Mouse (Mus musculus) kidney, postnatal 0 days (tissue): Measurements from ENCODE around the gene Zan. TPM values are rescaled to one million over a fixed set of nuclear protein-coding genes. Genes with fewer than 3 reads are reported as not detected.

ENCODE experiments used
- ATAC-seq: fragments of 200-750 bp; cut with Nextera tagmentation; replicated peaks from 2 replicates; pipeline ENCODE4 v1.8.0; 2017; ENCODE audit warnings: low read depth, moderate number of reproducible peaks, moderate TSS enrichment, moderate library complexity; ENCODE audit not compliant: low FRiP score
- DNase-seq: peaks from one replicate; pipeline ENCODE4 v3.0.0-alpha.2; 2016; ENCODE audit warnings: low spot score
- H3K27ac ChIP-seq: fragments of 300-500 bp; sonication (generic); 2 replicates; pipeline ENCODE4 v1.5.1; 2014; ENCODE audit warnings: mild to moderate bottlenecking
- H3K27me3 ChIP-seq: fragments of 300-500 bp; sonication (generic); 2 replicates; pipeline ENCODE4 v1.6.1; 2014; ENCODE audit warnings: low read length, mixed read lengths; ENCODE audit not compliant: insufficient read depth
- H3K36me3 ChIP-seq: fragments of 300-500 bp; sonication (generic); 2 replicates; pipeline ENCODE4 v1.6.1; 2014; ENCODE audit warnings: low read length, mixed read lengths; ENCODE audit not compliant: insufficient read depth
- H3K4me1 ChIP-seq: fragments of 300-500 bp; sonication (generic); replicated peaks from 2 replicates; pipeline ENCODE4 v1.6.1; 2014; ENCODE audit warnings: antibody characterized with exemption, low read length, mixed read lengths; ENCODE audit not compliant: insufficient read depth
- H3K4me2 ChIP-seq: fragments of 300-500 bp; sonication (generic); 2 replicates; pipeline ENCODE4 v1.6.1; 2014; ENCODE audit warnings: mild to moderate bottlenecking, low read length, moderate library complexity, mixed read lengths
- H3K4me3 ChIP-seq: fragments of 300-500 bp; sonication (generic); replicated peaks from 2 replicates; pipeline ENCODE4 v1.5.1; 2014; ENCODE audit warnings: low read depth, low read length
- H3K9ac ChIP-seq: fragments of 300-500 bp; sonication (generic); 2 replicates; pipeline ENCODE4 v1.6.1; 2014; ENCODE audit warnings: low read depth, low read length
- H3K9me3 ChIP-seq: fragments of 300-500 bp; sonication (generic); replicated peaks from 2 replicates; pipeline ENCODE4 v1.6.1; 2016; ENCODE audit warnings: low read length, inconsistent platforms, mixed read lengths
- CTCF ChIP-seq: IDR thresholded peaks from 2 replicates; pipeline ENCODE4 v1.5.1; 2016; ENCODE audit warnings: antibody characterized with exemption, low read depth, mild to moderate bottlenecking, moderate library complexity
- WGBS: fragments of 180-500 bp; shearing (Covaris S2); extraction: QIAGEN DNeasy Blood & Tissue Kit; methylation state at CpG from one replicate; pipeline ENCODE4 v1.1.7; 2014; 5-methylcytosine and 5-hydroxymethylcytosine counted together
- polyA plus RNA-seq: library from polyadenylated mRNA; unstranded; fragments of >200 nt; fragmentation: Nextera tagmentation; extraction: Ambion mirVana; gene quantifications from 2 replicates; pipeline ENCODE4 v1.2.1, GENCODE M21; 2015

Gene Zan
- 0.16 and 0.23 TPM in 2 replicates for polyA plus RNA-seq

DNA sequence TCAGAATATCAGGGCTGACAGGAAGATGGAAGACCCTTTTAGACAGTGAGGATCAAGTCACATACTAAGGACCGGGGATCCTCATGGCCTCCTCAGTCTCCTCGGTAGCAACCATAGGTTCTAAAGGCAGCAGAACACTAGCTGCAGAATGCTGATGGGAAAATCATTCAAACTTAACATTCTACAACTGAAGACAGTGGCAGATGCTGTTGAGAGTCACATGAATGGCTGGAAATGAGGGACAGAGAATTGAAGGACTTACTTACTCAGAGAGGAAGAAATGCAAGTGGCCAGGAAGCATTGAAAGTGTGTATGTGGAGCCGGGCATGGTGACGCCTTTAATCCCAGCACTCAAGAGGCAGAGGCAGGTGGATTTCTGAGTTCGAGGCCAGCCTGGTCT is at the start of gene Zan:
TSS of gene Zan (minus strand) at position 101 of the 400 bp plus-strand sequence.
- Histone ChIP-seq H3K27me3 (no peaks in the 10 kb centered on the region), H3K9me3 (no peaks in the 10 kb centered on the region), H3K4me1 (0 out of 2 replicates have a peak, but pooled peaks cover 2% of the 10 kb centered on the region), H3K9ac (no peak within 1 kb of the TSS), H3K36me3 (no peaks in the 10 kb centered on the region), H3K4me3 (no peak within 1 kb of the TSS), H3K4me2 (no peak within 1 kb of the TSS), H3K27ac (no peak within 1 kb of the TSS)
- no peak for DNase-seq
- no peak for ATAC-seq
- WGBS = 80% methylated on average over 5 of the region's 5 CpGs
- no peak for TF ChIP-seq CTCF

DNA sequence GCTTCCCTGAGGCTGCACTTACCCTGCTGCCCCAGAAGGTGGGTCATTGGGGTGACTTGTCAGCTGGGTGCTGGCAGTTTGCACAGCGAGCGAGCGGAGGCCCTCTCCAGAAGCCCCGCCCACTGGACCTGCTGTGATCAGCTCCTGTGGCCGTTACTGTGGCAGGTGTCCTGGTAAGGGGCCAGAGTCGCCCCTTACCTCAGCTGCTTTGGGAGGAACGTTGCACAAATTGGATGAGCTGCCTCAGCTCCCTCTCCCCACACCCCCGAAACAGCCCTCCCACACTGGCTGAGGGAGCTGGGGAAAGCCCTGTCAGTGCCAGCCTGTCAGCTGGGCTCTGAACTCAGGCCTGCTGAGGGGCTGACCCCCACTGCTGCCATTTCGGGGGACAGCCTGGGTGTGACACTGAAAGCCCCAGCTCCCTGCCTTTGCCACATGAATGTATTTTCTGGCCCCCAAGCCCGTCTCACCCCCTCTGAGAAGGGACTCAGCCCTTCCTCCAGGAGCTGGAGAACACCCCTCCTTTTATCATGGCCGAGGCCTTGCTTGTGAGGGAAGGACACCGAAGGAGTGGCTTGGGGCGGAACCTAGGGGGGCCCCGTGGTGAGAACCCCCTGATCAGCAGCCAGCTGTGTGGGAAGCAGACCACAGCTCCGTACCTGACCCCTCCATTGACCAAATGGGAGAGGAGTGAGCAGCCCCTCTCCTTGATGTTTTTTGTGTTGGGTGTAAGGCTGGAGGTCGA is 49.5 kb upstream of the Zan start:
- peaks cover 62% of the 10 kb centered on the region for H3K36me3 ChIP-seq
- peak; percentile 41 for DNase-seq
- H3K27me3 ChIP-seq = no peaks in the 10 kb centered on the region
- peaks cover 7% of the 10 kb centered on the region; the same call in 1 of the 2 replicates for H3K4me1 ChIP-seq
- 0 out of 2 replicates have a peak overlapping the region, but pooled peaks have one; percentile 9 for H3K9ac ChIP-seq
- H3K4me3 ChIP-seq = no peak overlapping the region
- no peaks in the 10 kb centered on the region for H3K9me3 ChIP-seq
- no peak overlapping the region for H3K4me2 ChIP-seq
- H3K27ac ChIP-seq = no peak overlapping the region
- no peak; the same call in 1 of the 2 replicates for TF ChIP-seq CTCF
- no peak for ATAC-seq
- WGBS = 49% methylated on average over 16 of the region's 16 CpGs

GRCm38 (mm10) chr5:137525511-137525910 is 48.6 kb upstream of the Zan start:
- H3K27me3 ChIP-seq = no peaks in the 10 kb centered on the region
- H3K9me3 ChIP-seq = no peaks in the 10 kb centered on the region
- 71% methylated on average over 16 of the region's 16 CpGs for WGBS
- no peak overlapping the region for H3K9ac ChIP-seq
- peaks cover 70% of the 10 kb centered on the region for H3K36me3 ChIP-seq
- peaks cover 5% of the 10 kb centered on the region; the same call in 1 of the 2 replicates for H3K4me1 ChIP-seq
- H3K4me2 ChIP-seq = no peak overlapping the region
- no peak overlapping the region for H3K4me3 ChIP-seq
- DNase-seq (no peak), ATAC-seq (no peak)
- no peak for TF ChIP-seq CTCF
- H3K27ac ChIP-seq = no peak overlapping the region

DNA sequence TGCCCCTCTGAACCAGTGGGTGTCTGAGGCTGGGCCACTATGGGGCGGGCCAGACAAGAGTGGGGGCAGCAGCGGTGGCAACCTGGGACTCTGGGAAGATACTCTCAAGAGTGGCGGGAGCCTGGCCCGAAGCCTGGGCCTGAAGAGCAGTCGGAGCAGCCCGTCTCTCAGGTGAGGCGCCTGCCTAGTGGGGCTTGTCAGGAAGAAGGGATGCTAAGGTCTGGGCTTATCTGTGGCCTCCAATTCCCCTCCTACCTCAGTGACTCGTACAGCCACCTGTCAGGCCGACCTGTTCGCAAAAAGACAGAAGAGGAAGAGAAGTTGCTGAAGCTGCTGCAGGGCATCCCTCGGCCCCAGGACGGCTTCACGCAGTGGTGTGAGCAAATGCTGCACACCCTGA is 47.8 kb upstream of the Zan start:
- Histone ChIP-seq H3K27ac (no peak overlapping the region), H3K4me3 (no peak overlapping the region), H3K4me1 (no peaks in the 10 kb centered on the region), H3K4me2 (no peak overlapping the region), H3K9ac (no peak overlapping the region), H3K27me3 (no peaks in the 10 kb centered on the region), H3K36me3 (peaks cover 78% of the 10 kb centered on the region), H3K9me3 (no peaks in the 10 kb centered on the region)
- no peak for ATAC-seq
- DNase-seq = no peak
- no peak for TF ChIP-seq CTCF
- WGBS = 79% methylated on average over 13 of the region's 13 CpGs

GRCm38 (mm10) chr5:137524251-137524515 is 47.3 kb upstream of the Zan start:
- H3K4me1 ChIP-seq = no peaks in the 10 kb centered on the region
- no peak overlapping the region for H3K4me3 ChIP-seq
- no peaks in the 10 kb centered on the region for H3K27me3 ChIP-seq
- no peak for DNase-seq
- no peak overlapping the region for H3K27ac ChIP-seq
- no peak for ATAC-seq
- WGBS = 86% methylated on average over 8 of the region's 8 CpGs
- peaks cover 78% of the 10 kb centered on the region for H3K36me3 ChIP-seq
- H3K9ac ChIP-seq = no peak overlapping the region
- H3K4me2 ChIP-seq = no peak overlapping the region
- H3K9me3 ChIP-seq = no peaks in the 10 kb centered on the region
- TF ChIP-seq CTCF = no peak

DNA sequence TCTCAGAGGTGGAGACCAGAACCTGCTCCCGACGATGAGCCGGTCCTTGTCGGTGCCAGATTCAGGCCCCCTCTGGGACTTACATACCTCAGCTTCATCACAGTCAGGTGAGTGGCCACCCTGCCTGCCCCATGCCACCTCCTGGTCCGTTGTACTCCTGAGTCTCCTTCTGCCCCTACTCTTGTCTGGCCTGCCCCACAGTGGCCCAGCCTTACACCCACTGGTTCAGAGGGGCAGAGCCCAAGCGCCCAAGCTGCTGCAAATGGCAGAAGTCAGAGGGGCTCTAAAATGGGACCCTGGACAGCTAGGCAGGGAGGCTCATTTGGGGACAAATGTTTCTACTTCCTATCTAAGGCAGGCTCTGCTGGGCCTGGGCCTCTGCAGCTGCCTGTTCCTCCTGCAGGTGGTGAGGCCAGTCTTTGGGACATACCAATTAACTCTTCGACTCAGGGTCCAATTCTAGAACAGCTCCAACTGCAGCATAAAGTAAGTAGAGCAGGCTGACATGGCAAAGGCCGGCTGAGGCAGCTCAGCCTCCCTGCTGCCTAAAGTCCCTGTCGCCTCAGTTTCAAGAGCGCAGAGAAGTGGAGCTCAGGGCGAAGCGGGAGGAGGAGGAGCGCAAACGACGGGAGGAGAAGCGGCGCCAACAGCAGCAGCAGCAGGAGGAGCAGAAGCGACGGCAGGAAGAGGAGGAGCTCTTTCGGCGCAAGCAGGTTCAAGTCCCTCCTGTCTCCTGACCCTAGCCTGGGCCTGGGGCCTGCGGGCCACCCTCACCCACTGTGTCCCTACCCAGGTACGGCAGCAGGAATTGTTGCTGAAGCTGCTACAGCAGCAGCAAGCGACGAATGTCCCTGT is 46.8 kb upstream of the Zan start:
- Histone ChIP-seq H3K27me3 (no peaks in the 10 kb centered on the region), H3K9me3 (no peaks in the 10 kb centered on the region), H3K4me3 (no peak overlapping the region), H3K36me3 (peaks cover 77% of the 10 kb centered on the region), H3K9ac (no peak overlapping the region), H3K27ac (no peak overlapping the region), H3K4me1 (no peaks in the 10 kb centered on the region), H3K4me2 (no peak overlapping the region)
- WGBS = 80% methylated on average over 25 of the region's 25 CpGs
- TF ChIP-seq CTCF = no peak
- no peak for ATAC-seq
- no peak for DNase-seq
